Mouse (Mus musculus): Measurements from ENCODE around the gene Kcnd3.

DNA sequence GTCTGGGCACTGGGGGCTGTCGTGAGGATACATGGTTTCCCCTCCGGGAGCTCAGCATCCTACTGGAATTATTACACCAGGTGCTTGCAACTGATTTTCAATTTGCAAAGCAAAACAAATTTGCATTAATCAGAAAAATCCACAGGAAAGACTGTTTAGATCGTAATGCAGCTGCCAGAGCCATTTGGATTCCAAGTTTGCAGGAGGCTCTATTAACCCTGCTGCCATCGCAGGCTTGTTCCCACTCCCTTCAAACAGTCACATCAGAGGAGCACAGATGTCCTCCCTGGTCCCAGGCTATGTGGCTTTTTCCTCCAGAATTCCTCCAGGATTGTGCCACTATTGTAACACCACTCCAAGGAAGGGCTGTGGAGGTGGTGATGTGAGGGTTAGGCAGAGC lies 54.5 kb downstream of the Kcnd3 start:
- TF ChIP-seq POLR2A (IDR thresholded peaks at IDR 0.05; ENCODE audit: low read depth, low read length) = no peak
- TF ChIP-seq CTCF (conservative IDR thresholded peaks at IDR 0.05; ENCODE audit: insufficient read depth, insufficient read length, low read depth, low read length) = no peak
